Mouse (Mus musculus) ES-E14 (cell line): ENCODE results near the gene Cpsf6.

Experiments
- CHD2 ChIP-seq: IDR thresholded peaks from 2 replicates; pipeline ENCODE4 v1.6.1; 2014; ENCODE audit warnings: mild to moderate bottlenecking, low read depth, low read length, inconsistent platforms
- ZC3H11A ChIP-seq: IDR thresholded peaks from 2 replicates; pipeline ENCODE4 v1.6.1; 2012; ENCODE audit warnings: low read depth, mild to moderate bottlenecking, inconsistent platforms, low read length, borderline replicate concordance
- ZNF384 ChIP-seq: IDR thresholded peaks from 2 replicates; pipeline ENCODE4 v1.6.1; 2012; ENCODE audit warnings: low read depth, low read length, inconsistent platforms

GRCm38 (mm10) chr10:117363106-117363505 lies 16.7 kb downstream of the Cpsf6 start:
- TF ChIP-seq CHD2 (no peak), ZNF384 (no peak), ZC3H11A (no peak)
